Mouse (Mus musculus): ENCODE results near the gene Gm10563. TPM values are rescaled to one million over a fixed set of nuclear protein-coding genes. Genes with fewer than 3 reads are reported as not detected.

Gene Gm10563
- polyA plus RNA-seq, 1 experiment from 2014 or later, result not detected

DNA sequence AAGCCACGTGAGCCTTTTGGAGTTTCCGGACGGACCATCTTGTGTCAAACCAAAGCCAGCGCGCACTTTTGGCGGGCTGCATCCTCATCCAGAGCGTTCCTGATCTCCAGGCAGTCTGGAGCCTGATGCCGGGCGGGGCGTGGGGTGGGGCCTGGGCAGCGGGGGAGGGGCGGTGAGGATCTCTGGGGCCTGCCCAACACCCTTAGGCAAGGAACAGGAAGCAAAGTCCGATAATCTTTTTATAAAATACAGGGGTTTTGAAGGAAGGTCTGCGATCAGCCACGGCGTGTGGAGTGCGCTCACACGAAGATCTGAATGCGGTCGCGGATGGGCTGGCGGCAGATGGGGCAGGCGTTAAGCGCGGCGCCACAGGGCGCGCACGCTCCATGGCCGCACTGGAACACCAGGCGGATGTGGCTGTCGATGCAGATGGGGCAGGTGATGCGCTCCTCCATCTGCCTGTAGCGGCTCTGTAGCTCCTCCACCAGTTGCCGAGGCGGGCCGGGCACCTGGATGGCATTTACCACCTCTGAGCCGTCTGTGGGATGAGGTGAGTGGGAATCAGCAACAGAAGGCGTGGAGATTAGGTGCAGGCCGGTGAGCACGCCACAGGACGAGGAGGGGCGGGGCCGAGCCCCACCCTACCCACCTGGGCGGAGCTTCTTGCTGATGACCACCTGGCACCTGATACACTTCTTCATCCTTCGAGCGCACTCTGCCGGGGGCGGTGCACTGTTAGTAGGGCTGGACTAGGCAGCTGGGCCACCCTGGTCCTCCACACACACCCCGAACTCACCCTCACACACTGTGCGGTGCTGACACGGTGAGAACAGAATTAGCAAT lies 9.5 kb upstream of the Gm10563 start:
- H3K9me3 ChIP-seq (ENCODE audit: control insufficient read depth, low read length), result no peaks in the 10 kb centered on the region
- DNase-seq (ENCODE audit: low spot score) (peak; percentile 71), ATAC-seq (ENCODE audit: low read depth) (peak; percentile 41)
- peaks cover 54% of the 10 kb centered on the region for H3K36me3 ChIP-seq (ENCODE audit: control insufficient read depth, insufficient read depth, low read length)
- H3K27me3 ChIP-seq (replicated peaks; ENCODE audit: control insufficient read depth, insufficient read depth, low read length), result peaks cover 33% of the 10 kb centered on the region
- H3K27ac ChIP-seq (replicated peaks; ENCODE audit: low read depth, low read length), result no peak overlapping the region
- H3K4me3 ChIP-seq (ENCODE audit: low read depth, low read length), result peak overlapping the region; percentile 44
- peaks cover 20% of the 10 kb centered on the region for H3K4me1 ChIP-seq (ENCODE audit: control insufficient read depth, insufficient read depth, low read length)
- H3K9ac ChIP-seq (ENCODE audit: low read depth, low read length), result peak overlapping the region; percentile 47
- peak overlapping the region; percentile 70 for H3K4me2 ChIP-seq (ENCODE audit: low read depth, low read length)
- under 1% methylated on average over 38 of the region's 52 CpGs for WGBS

DNA sequence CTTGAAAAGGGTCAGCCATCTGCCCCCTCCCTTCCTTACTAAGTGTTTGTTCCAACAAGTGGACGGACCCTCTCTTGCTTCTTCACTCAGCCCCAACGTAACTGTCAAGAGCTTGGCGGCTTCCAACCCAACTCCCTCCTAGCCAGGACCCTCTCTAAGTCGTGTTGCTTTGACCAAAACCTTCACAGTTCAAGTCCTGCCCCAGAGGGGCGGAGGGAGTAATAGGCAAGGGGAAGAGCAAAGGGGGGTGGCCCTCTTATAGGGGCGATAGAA lies 8.9 kb upstream of the Gm10563 start:
- Histone ChIP-seq H3K27ac (replicated peaks; ENCODE audit: low read depth, low read length) (no peak overlapping the region), H3K36me3 (ENCODE audit: control insufficient read depth, insufficient read depth, low read length) (peaks cover 56% of the 10 kb centered on the region), H3K4me3 (ENCODE audit: low read depth, low read length) (peak overlapping the region; percentile 44), H3K4me2 (ENCODE audit: low read depth, low read length) (peak overlapping the region; percentile 70), H3K9ac (ENCODE audit: low read depth, low read length) (peak overlapping the region; percentile 47), H3K9me3 (ENCODE audit: control insufficient read depth, low read length) (no peaks in the 10 kb centered on the region), H3K4me1 (ENCODE audit: control insufficient read depth, insufficient read depth, low read length) (peaks cover 20% of the 10 kb centered on the region), H3K27me3 (replicated peaks; ENCODE audit: control insufficient read depth, insufficient read depth, low read length) (peaks cover 33% of the 10 kb centered on the region)
- WGBS, result 2% methylated on average over 6 of the region's 6 CpGs
- no peak for ATAC-seq (ENCODE audit: low read depth)
- no peak for DNase-seq (ENCODE audit: low spot score)

DNA sequence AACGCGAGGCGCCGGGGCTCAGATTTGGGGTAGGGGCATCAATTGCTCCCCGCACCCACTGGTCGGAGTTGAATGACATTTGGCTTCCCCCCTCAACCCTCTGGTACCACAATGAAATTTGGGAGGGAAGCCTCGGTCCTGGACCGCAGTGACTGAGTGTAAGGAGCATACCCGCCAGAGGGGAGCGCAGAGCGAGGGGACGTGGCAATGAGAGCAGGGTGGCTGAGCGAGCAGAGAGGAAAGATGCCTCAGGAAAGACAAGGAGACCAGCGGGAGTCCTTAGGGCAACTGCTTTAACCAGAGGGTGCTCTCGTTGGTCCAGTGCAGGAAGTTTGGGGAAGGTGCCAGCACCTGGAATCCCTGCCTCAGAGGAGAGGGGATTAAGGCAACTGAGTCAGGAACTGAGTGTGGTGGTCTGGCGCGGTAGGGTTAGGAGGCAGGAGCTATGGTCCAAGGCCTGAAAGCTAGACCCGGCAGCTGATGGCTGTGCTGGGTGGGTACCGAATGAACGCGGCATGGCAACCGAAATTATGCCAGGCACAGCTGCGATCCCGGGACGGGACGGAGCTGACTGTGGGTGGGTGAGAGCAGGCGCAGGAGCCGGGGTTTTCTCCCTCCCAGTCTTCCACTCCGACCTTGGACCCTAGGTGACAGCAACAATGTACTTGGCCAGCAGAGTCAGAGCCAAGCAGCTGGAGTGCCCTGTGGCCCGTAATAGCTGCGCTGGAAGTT lies 8.4 kb upstream of the Gm10563 start:
- peak overlapping the region; percentile 70 for H3K4me2 ChIP-seq (ENCODE audit: low read depth, low read length)
- H3K4me1 ChIP-seq (ENCODE audit: control insufficient read depth, insufficient read depth, low read length), result peaks cover 20% of the 10 kb centered on the region
- H3K27me3 ChIP-seq (replicated peaks; ENCODE audit: control insufficient read depth, insufficient read depth, low read length), result peaks cover 33% of the 10 kb centered on the region
- peak overlapping the region; percentile 58 for H3K9ac ChIP-seq (ENCODE audit: low read depth, low read length)
- H3K4me3 ChIP-seq (ENCODE audit: low read depth, low read length), result peak overlapping the region; percentile 44
- ATAC-seq (ENCODE audit: low read depth) (peak; percentile 55), DNase-seq (ENCODE audit: low spot score) (peak; percentile 59)
- H3K36me3 ChIP-seq (ENCODE audit: control insufficient read depth, insufficient read depth, low read length), result peaks cover 56% of the 10 kb centered on the region
- no peaks in the 10 kb centered on the region for H3K9me3 ChIP-seq (ENCODE audit: control insufficient read depth, low read length)
- no peak overlapping the region for H3K27ac ChIP-seq (replicated peaks; ENCODE audit: low read depth, low read length)
- WGBS, result under 1% methylated on average over 31 of the region's 31 CpGs

DNA sequence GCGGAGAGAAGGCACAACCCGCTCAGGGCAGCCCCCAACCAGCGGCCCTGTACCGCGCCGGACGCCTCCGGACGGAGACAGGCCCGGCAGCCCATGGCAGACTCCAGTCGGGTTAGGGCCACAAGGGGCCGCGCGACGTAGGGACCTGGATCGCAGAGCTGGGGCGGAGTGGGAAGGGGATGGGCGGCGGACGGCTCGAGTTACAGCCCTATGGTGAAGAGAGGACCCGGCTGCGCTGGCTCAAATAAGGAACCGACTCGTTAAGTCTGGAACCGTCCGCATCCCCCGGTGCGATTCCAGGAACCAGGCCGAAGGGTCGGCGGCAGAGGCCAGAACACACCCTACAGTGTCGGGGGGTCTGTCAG lies 7.9 kb upstream of the Gm10563 start, which contains the start of gene Mmp23:
Gene Mmp23 (minus strand): TSS at position 299 of the 365 bp plus-strand sequence.
- Histone ChIP-seq H3K4me2 (ENCODE audit: low read depth, low read length) (peak within 1 kb of the TSS; percentile 70), H3K27ac (replicated peaks; ENCODE audit: low read depth, low read length) (no peak within 1 kb of the TSS), H3K9ac (ENCODE audit: low read depth, low read length) (peak within 1 kb of the TSS; percentile 58), H3K27me3 (replicated peaks; ENCODE audit: control insufficient read depth, insufficient read depth, low read length) (peaks cover 33% of the 10 kb centered on the region), H3K4me3 (ENCODE audit: low read depth, low read length) (peak within 1 kb of the TSS; percentile 44), H3K4me1 (ENCODE audit: control insufficient read depth, insufficient read depth, low read length) (peaks cover 20% of the 10 kb centered on the region), H3K36me3 (ENCODE audit: control insufficient read depth, insufficient read depth, low read length) (peaks cover 56% of the 10 kb centered on the region), H3K9me3 (ENCODE audit: control insufficient read depth, low read length) (no peaks in the 10 kb centered on the region)
- DNase-seq (ENCODE audit: low spot score) (peak; percentile 81), ATAC-seq (ENCODE audit: low read depth) (peak; percentile 81)
- 0% methylated on average over 19 of the region's 33 CpGs for WGBS

DNA sequence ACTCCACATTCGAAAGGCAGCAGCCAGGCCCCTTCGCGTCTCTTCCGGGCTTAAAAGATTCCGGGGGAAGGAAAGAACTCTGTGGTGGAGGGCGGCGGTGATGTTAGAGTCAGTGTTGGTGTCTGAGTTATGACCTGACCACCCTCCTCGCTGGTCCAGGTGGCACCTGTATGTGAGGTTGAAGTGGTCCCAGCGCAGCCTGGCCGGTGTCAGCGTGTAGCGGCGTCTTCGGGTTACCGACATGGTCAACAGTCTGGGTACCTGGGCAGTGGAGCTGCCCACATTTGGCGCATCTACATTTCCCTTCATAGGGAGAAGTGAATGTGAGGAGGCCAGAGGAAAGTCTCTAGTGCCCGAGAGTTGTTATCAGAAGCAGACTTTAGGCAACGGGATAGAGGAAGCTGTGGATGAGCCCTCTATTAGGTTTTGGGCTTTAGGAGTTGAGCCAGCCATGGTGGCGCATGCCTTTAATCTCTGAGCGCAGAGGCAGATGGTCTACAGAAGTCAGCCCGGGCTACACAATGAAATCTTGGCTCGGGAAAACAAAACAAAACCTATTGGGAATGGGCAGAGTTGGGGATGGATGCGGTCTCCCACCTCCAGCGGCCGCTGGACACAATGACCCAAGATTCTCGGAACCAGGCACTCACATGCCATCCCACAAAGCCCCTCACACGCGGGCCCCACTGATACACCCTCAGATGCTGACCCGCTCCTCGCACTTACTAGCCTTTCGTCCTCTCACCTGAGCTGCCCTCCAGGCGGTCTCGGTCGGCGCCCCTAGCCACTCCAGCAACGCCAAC lies 7.3 kb upstream of the Gm10563 start:
- H3K27ac ChIP-seq (replicated peaks; ENCODE audit: low read depth, low read length), result no peak overlapping the region
- 27% methylated on average over 30 of the region's 36 CpGs for WGBS
- H3K9me3 ChIP-seq (ENCODE audit: control insufficient read depth, low read length), result no peaks in the 10 kb centered on the region
- peaks cover 20% of the 10 kb centered on the region for H3K4me1 ChIP-seq (ENCODE audit: control insufficient read depth, insufficient read depth, low read length)
- H3K4me2 ChIP-seq (ENCODE audit: low read depth, low read length), result peak overlapping the region; percentile 70
- DNase-seq (ENCODE audit: low spot score) (no peak), ATAC-seq (ENCODE audit: low read depth) (no peak)
- peak overlapping the region; percentile 44 for H3K4me3 ChIP-seq (ENCODE audit: low read depth, low read length)
- H3K27me3 ChIP-seq (replicated peaks; ENCODE audit: control insufficient read depth, insufficient read depth, low read length), result peaks cover 33% of the 10 kb centered on the region
- peaks cover 56% of the 10 kb centered on the region for H3K36me3 ChIP-seq (ENCODE audit: control insufficient read depth, insufficient read depth, low read length)
- peak overlapping the region; percentile 58 for H3K9ac ChIP-seq (ENCODE audit: low read depth, low read length)

DNA sequence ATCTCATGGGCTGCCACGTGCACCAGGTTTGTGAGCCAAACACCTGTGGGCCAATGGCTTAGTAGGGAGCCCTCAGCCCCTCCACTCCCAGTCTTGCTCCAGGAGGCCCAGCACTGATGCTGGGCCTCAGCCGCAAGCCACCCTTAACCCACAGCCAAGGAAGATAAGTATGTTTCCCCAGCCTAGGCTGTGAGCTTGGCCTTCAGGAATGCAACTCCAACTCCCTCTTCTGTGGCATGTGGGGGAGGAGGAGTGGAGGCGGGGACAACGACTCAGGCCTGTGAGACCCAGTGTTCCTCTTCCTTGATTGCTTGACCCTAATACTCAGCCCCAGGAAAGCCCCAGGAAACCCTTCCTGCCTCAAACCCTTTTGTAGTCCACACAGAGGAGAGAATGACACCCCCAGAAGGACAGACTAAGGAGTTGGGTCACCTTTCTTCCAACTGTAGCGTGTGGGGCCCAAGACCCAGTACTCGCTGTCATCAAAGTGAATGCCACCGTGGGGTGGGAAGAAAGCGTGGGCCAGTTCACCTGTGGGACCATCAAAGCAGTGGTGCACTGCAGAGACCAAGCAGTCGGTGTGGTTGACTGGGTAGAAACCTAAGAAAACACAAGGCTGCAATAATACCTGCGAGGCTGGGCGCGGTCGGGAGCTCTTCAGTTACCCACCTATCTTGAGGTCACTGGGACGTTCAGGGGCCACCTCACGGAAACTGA lies 6.5 kb upstream of the Gm10563 start:
- peak overlapping the region; percentile 70 for H3K4me2 ChIP-seq (ENCODE audit: low read depth, low read length)
- H3K9ac ChIP-seq (ENCODE audit: low read depth, low read length), result no peak overlapping the region
- H3K27me3 ChIP-seq (replicated peaks; ENCODE audit: control insufficient read depth, insufficient read depth, low read length), result peaks cover 33% of the 10 kb centered on the region
- H3K9me3 ChIP-seq (ENCODE audit: control insufficient read depth, low read length), result no peaks in the 10 kb centered on the region
- ATAC-seq (ENCODE audit: low read depth), result no peak
- H3K36me3 ChIP-seq (ENCODE audit: control insufficient read depth, insufficient read depth, low read length), result peaks cover 56% of the 10 kb centered on the region
- peak; percentile 33 for DNase-seq (ENCODE audit: low spot score)
- no peak overlapping the region for H3K27ac ChIP-seq (replicated peaks; ENCODE audit: low read depth, low read length)
- 0 out of 2 replicates have a peak overlapping the region, but pooled peaks have one; percentile 44 for H3K4me3 ChIP-seq (ENCODE audit: low read depth, low read length)
- 64% methylated on average over 15 of the region's 15 CpGs for WGBS
- peaks cover 20% of the 10 kb centered on the region for H3K4me1 ChIP-seq (ENCODE audit: control insufficient read depth, insufficient read depth, low read length)

DNA sequence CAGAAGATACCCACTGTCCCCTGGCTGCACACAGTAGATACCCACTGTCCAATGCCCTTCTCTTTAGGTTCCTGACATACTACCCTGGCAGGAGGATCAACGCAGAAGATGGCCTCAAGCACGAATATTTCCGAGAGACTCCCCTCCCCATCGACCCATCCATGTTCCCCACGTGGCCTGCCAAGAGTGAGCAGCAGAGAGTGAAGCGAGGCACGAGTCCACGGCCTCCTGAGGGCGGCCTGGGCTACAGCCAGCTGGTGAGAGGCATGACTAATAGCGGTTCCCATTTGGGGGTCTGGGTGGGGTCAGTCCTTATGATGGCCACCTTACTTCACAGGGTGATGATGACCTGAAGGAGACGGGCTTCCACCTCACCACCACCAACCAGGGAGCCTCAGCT lies 4.1 kb upstream of the Gm10563 start:
- Histone ChIP-seq H3K4me1 (ENCODE audit: control insufficient read depth, insufficient read depth, low read length) (peaks cover 13% of the 10 kb centered on the region), H3K4me2 (ENCODE audit: low read depth, low read length) (no peak overlapping the region), H3K27ac (replicated peaks; ENCODE audit: low read depth, low read length) (no peak overlapping the region), H3K27me3 (replicated peaks; ENCODE audit: control insufficient read depth, insufficient read depth, low read length) (peaks cover 21% of the 10 kb centered on the region), H3K4me3 (ENCODE audit: low read depth, low read length) (no peak overlapping the region), H3K9ac (ENCODE audit: low read depth, low read length) (no peak overlapping the region), H3K9me3 (ENCODE audit: control insufficient read depth, low read length) (no peaks in the 10 kb centered on the region), H3K36me3 (ENCODE audit: control insufficient read depth, insufficient read depth, low read length) (peaks cover 64% of the 10 kb centered on the region)
- DNase-seq (ENCODE audit: low spot score) (no peak), ATAC-seq (ENCODE audit: low read depth) (no peak)
- 94% methylated on average over 11 of the region's 11 CpGs for WGBS

DNA sequence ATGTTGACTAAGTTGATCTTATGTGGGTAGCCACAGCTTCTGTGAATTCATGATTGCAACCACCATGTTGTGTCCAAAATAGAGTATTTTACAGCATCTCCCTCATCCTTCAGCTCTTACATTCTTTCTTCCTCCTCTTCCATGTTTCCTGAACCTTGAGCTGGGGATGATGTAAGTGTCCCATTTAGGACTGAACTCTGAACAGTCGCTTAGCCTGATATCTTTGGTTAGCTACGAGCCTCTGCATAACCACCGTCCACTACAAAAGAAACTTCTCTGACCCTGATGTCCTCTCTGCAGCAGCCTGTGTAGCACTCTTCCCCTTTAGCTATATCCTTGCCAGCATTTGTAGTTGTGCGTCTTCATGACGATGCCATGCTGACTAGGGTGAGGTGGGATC lies 513 bp upstream of the Gm10563 start:
- no peaks in the 10 kb centered on the region for H3K27me3 ChIP-seq (replicated peaks; ENCODE audit: control insufficient read depth, insufficient read depth, low read length)
- no peaks in the 10 kb centered on the region for H3K9me3 ChIP-seq (ENCODE audit: control insufficient read depth, low read length)

More for the DNA sequence above, 513 bp upstream of the Gm10563 start:
- Histone ChIP-seq H3K9ac (ENCODE audit: low read depth, low read length) (no peak overlapping the region), H3K4me3 (ENCODE audit: low read depth, low read length) (no peak overlapping the region), H3K36me3 (ENCODE audit: control insufficient read depth, insufficient read depth, low read length) (peaks cover 87% of the 10 kb centered on the region), H3K4me2 (ENCODE audit: low read depth, low read length) (no peak overlapping the region), H3K27ac (replicated peaks; ENCODE audit: low read depth, low read length) (no peak overlapping the region), H3K4me1 (ENCODE audit: control insufficient read depth, insufficient read depth, low read length) (no peaks in the 10 kb centered on the region)
- no peak for ATAC-seq (ENCODE audit: low read depth)
- DNase-seq (ENCODE audit: low spot score), result no peak
- WGBS, result 91% methylated on average over 5 of the region's 5 CpGs
